Mouse (Mus musculus): ENCODE results near the gene Ywhag.

- TF ChIP-seq GATA1 (IDR thresholded peaks at IDR 0.05; ENCODE audit: borderline replicate concordance, low read length) (no peak), FLI1 (IDR thresholded peaks at IDR 0.05; ENCODE audit: low read length) (no peak)
Measured at GRCm38 (mm10) chr5:135904259-135904658, 30.2 kb downstream of the Ywhag start.
